Mouse (Mus musculus) layer of hippocampus, postnatal 10 days (tissue): ENCODE results near the gene Adam20. TPM values are rescaled to one million over a fixed set of nuclear protein-coding genes. Genes with fewer than 3 reads are reported as not detected.
"Not testable (repeated sequence)": the region's sequence is repeated elsewhere in the genome, so short reads cannot be mapped to it uniquely, and the experiment has no call there.

ENCODE experiments used
- DNase-seq, 2 experiments: peaks; one replicate each; pipeline ENCODE4 v3.0.0; 2021; ENCODE audit warnings: low spot score in 2 of 2
- long read RNA-seq: library from polyadenylated mRNA; stranded (forward); transcript quantifications from one replicate; pipeline ENCODE4 v2.0.0, GENCODE M21; 2023
- total RNA-seq, 2 experiments: library from RNA; stranded (reverse); gene quantifications; 2 replicates each; pipeline ENCODE4 v1.2.3; 2021

Gene Adam20
- not detected for total RNA-seq
- long read RNA-seq, result 0 reads

DNA sequence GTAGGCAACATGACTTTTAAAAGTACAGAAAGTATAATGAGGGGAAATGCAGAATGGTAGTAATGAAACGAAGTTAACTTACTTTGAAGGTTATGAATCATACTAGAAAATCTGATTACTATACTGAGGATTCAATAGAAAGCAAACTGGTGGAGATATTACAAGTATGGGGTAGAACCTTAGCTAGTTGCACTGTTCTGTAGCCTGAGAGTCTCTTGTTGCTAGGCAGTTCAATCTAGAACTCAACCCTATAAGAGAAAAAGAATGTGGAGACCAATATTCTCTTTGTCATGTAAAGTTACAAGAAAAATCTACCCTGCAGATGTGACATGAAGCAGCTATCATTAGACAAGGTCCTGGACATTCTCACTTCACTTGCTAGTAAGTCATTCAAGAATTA lies at the start of gene Adam20:
Adam20 (plus strand) TSS at position 301 of the 400 bp plus-strand sequence.
- not testable (repeated sequence) for DNase-seq

DNA sequence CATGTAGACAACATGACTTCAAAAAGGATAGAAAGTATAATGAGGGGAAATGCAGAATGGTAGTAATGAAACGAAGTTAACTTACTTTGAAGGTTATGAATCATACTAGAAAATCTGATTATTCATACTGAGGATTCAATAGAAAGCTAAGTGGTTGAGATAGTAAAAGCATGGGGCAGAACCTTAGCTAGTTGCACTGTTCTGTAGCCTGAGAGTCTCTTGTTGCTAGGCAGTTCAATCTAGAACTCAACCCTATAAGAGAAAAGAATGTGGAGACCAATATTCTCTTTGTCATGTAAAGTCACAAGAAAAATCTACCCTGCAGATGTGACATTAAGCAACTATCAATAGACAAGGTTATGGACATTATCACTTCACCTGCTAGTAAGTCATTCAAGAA lies 41.2 kb upstream of the Adam20 start, which contains the start of gene Adam25:
Adam25 (plus strand) TSS at position 301 of the 400 bp plus-strand sequence.
- DNase-seq, result not testable (repeated sequence)

DNA sequence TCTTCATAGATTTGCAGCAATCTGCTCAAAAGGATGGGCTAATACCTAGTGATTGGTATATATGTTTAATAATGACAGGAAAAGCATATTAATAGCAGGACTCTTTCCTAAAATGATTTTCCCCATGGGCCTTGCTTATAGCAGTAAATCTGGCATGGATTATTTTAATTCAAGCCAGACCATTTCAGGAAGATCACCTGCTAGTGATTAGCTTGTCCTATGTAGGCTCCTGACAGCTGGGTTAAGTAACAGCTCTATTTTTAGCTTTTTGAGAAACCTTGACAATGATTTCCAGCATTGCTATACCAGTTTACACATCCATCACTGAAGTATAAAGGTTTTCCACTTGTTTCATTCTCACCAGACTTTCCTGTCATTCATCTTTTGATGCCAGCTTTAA lies 9.8 kb upstream of the Adam20 start:
- no peak for DNase-seq

DNA sequence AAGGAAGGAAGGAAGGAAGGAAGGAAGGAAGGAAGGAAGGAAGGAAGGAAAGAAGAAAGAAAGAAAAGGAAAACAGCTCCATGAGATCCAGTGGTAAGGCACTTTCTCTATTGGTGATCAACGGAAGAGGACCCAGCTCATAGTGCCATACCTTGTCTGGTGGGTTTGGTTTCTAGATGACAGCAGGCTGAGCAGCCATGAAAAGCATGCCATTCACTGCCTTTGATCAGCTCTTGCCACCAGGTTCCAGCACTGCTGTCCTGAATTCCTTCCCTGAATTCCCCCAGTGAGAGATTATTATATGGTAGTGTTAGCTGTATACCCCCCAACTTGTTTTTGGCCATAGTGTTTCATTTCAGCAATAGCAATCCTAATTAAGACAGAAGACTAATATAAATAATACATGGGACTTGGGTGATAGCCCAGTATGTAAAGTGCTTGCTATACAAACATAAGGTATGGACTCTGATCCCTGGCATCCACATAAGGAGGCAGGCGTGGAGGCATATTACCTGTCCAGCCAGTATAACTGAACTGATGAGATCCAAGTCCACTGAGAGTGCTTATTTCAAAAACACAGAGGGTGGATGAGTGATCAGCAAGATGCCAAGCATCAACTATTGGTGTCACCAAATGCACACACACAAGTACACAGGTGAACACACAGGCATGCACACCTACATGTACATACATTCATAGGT lies 10.5 kb downstream of the Adam20 start:
- no peak for DNase-seq

Other genes with a start within 250 kb of the Adam20 start
- gene Adam24, start 118.2 kb upstream of the Adam20 start, total RNA-seq, result not detected
- gene Adam25, start 41.1 kb upstream of the Adam20 start, total RNA-seq, result not detected
- gene Adam39, start 29.7 kb downstream of the Adam20 start, total RNA-seq, result not detected